Mouse (Mus musculus): ENCODE results near the gene Capn7. TPM values are rescaled to one million over a fixed set of nuclear protein-coding genes. Genes with fewer than 3 reads are reported as not detected.

The Capn7 gene
- total and polyA plus RNA-seq, 3 experiments, result 27.9 to 45.0 (median 33.3) TPM

DNA sequence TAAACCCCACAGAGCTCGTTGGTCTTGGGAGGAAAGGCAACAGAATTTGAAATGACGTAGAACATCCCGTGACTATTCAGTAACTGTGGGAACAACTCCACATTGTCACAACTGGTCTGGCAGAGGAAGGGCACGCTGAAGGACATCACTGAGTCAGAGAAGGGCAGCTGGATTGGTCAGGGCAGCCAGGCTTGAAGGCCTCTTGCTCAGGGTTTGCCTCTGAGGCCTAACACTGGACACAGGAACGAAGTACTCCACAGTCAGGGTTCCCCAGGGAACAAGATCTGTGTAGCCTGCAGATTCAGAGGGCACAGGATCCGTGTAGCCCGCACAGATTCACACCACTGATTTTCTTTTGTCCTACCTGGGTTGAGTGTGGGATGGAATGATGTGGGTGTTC lies 63.8 kb downstream of the Capn7 start:
- TF ChIP-seq MXI1 (IDR thresholded peaks at IDR 0.05; ENCODE audit: low read depth, low read length) (no peak), ZNF384 (IDR thresholded peaks at IDR 0.05; ENCODE audit: low read depth, low read length) (no peak), JUN (IDR thresholded peaks at IDR 0.05; ENCODE audit: insufficient read depth, low read depth, low read length) (no peak), CTCF (conservative IDR thresholded peaks at IDR 0.05 in 1 of 2, IDR thresholded peaks at IDR 0.05 in 1 of 2; ENCODE audit: low read depth in 2 of 2, low read length in 2 of 2) (no peak), MEF2A (IDR thresholded peaks at IDR 0.05; ENCODE audit: borderline replicate concordance, low read depth, low read length) (no peak), BHLHE40 (IDR thresholded peaks at IDR 0.05; ENCODE audit: low read depth, low read length) (no peak), ETS1 (conservative IDR thresholded peaks at IDR 0.05; ENCODE audit: low read depth, low read length) (no peak), RCOR1 (conservative IDR thresholded peaks at IDR 0.05; ENCODE audit: low read depth, low read length) (no peak), CHD2 (IDR thresholded peaks at IDR 0.05; ENCODE audit: low read length) (no peak), TBP (conservative IDR thresholded peaks at IDR 0.05; ENCODE audit: low read depth, low read length) (no peak), ZMIZ1 (IDR thresholded peaks at IDR 0.05; ENCODE audit: low read depth, low read length) (no peak), HCFC1 (IDR thresholded peaks at IDR 0.05; ENCODE audit: low read depth, low read length) (no peak), IRF4 (IDR thresholded peaks at IDR 0.05; ENCODE audit: low read depth, low read length) (no peak), MYC (IDR thresholded peaks at IDR 0.05; ENCODE audit: low read depth, low read length) (no peak), POLR2AphosphoS2 (IDR thresholded peaks at IDR 0.05; ENCODE audit: low read depth, low read length) (no peak), JUND (conservative IDR thresholded peaks at IDR 0.05; ENCODE audit: low read depth, low read length) (no peak), UBTF (IDR thresholded peaks at IDR 0.05; ENCODE audit: low read depth, low read length) (no peak), NELFE (IDR thresholded peaks at IDR 0.05; ENCODE audit: low read depth, low read length) (no peak), ZC3H11A (IDR thresholded peaks at IDR 0.05; ENCODE audit: low read depth, low read length) (no peak), NRF1 (IDR thresholded peaks at IDR 0.05; ENCODE audit: low read depth, low read length) (no peak)
- dilution Hi-C loops (cut with MboI; ENCODE audit: extremely low pct_ligation_motif_present, extremely low pct_unique_long_range_greater_than_20kb, low sequenced_read_pairs) (no loop called here), in situ Hi-C loops (cut with MboI; ENCODE audit: low pct_ligation_motif_present, low pct_unique_long_range_greater_than_20kb, low sequenced_read_pairs) (no loop called here)
- Histone ChIP-seq H3K27ac (ENCODE audit: insufficient read depth, low read depth) (no peak overlapping the region), H3K79me2 (replicated peaks; ENCODE audit: control insufficient read depth, extremely low read depth, insufficient read depth, poor library complexity, severe bottlenecking) (peaks cover 43% of the 10 kb centered on the region), H3K4me2 (ENCODE audit: insufficient read depth, low read depth, poor library complexity, severe bottlenecking) (no peak overlapping the region), H3K9me3 (replicated peaks; ENCODE audit: low read length) (peaks cover 13% of the 10 kb centered on the region), H3K36me3 (replicated peaks in 1 of 2; ENCODE audit: control insufficient read depth in 1 of 2, insufficient read depth in 1 of 2, low read length in 1 of 2) (peaks cover 43 to 98% of the 10 kb centered on the region in 2 experiments), H3K9ac (ENCODE audit: insufficient read depth, low read depth) (no peak overlapping the region), H3K4me1 (ENCODE audit: control insufficient read depth in 1 of 2, insufficient read depth in 2 of 2) (peaks cover 55 to 94% of the 10 kb centered on the region in 2 experiments), H3K4me3 (replicated peaks in 1 of 3; ENCODE audit: low read depth in 2 of 3, low read length in 2 of 3, poor library complexity in 1 of 3) (no peak overlapping the region), H3K27me3 (replicated peaks) (no peaks in the 10 kb centered on the region)
- DNase-seq (ENCODE audit: extremely low read depth), result no peak

DNA sequence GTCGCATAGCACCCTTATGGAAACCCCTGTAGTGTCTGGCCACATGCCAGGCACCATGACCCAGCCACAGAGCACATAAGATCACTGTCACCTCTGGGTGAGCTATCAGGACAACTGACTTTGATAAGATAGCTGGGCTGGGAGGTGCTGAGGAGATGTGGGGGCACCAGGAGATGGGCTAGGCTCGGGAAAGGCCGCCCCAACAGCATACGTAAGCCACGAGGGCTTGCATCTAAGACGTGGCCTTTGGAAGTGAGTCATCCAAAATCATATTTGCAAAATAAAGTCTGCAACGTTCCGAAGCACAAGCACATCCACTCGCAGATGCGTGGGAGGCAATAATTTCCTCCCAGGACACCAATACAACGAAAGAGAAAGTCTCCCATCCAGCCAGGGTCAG lies 64.5 kb downstream of the Capn7 start:
- in situ Hi-C loops (cut with MboI; ENCODE audit: low pct_ligation_motif_present, low pct_unique_long_range_greater_than_20kb, low sequenced_read_pairs), result no loop called here
- no peak for DNase-seq (ENCODE audit: extremely low read depth)
- peak overlapping the region; percentile 65; the same call in 1 of the 2 replicates for H3K27ac ChIP-seq (ENCODE audit: insufficient read depth, low read depth)

More for the DNA sequence above, 64.5 kb downstream of the Capn7 start:
- peaks cover 6% of the 10 kb centered on the region for H3K9me3 ChIP-seq (replicated peaks; ENCODE audit: low read length)
- no peak overlapping the region for H3K4me2 ChIP-seq (ENCODE audit: insufficient read depth, low read depth, poor library complexity, severe bottlenecking)
- peaks cover 44% of the 10 kb centered on the region for H3K79me2 ChIP-seq (replicated peaks; ENCODE audit: control insufficient read depth, extremely low read depth, insufficient read depth, poor library complexity, severe bottlenecking)
- H3K27me3 ChIP-seq (replicated peaks), result no peaks in the 10 kb centered on the region
- dilution Hi-C loops (cut with MboI; ENCODE audit: extremely low pct_ligation_motif_present, extremely low pct_unique_long_range_greater_than_20kb, low sequenced_read_pairs), result no loop called here
- peaks cover 58 to 98% of the 10 kb centered on the region in 2 experiments for H3K4me1 ChIP-seq (ENCODE audit: control insufficient read depth in 1 of 2, insufficient read depth in 2 of 2)
- H3K9ac ChIP-seq (ENCODE audit: insufficient read depth, low read depth), result no peak overlapping the region
- no peak for TF ChIP-seq E2F4 (IDR thresholded peaks at IDR 0.05; ENCODE audit: insufficient replicate concordance, low read depth, low read length)
- no peak for TF ChIP-seq JUND (conservative IDR thresholded peaks at IDR 0.05; ENCODE audit: low read depth, low read length)
- no peak for TF ChIP-seq SMC3 (IDR thresholded peaks at IDR 0.05; ENCODE audit: low read depth, low read length)
- no peak for TF ChIP-seq TCF12 (IDR thresholded peaks at IDR 0.05; ENCODE audit: low read depth, low read length)
- no peak for TF ChIP-seq MAFK (IDR thresholded peaks at IDR 0.05; ENCODE audit: insufficient replicate concordance, low read length)
- no peak for TF ChIP-seq IRF4 (IDR thresholded peaks at IDR 0.05; ENCODE audit: low read depth, low read length)
- TF ChIP-seq JUN (IDR thresholded peaks at IDR 0.05; ENCODE audit: insufficient read depth, low read depth, low read length), result no peak
- no peak for TF ChIP-seq ZKSCAN1 (IDR thresholded peaks at IDR 0.05; ENCODE audit: borderline replicate concordance, low read depth, low read length)
- TF ChIP-seq CHD1 (IDR thresholded peaks at IDR 0.05; ENCODE audit: low read depth, low read length), result no peak
- no peak for TF ChIP-seq BHLHE40 (IDR thresholded peaks at IDR 0.05; ENCODE audit: low read depth, low read length)
- TF ChIP-seq NRF1 (IDR thresholded peaks at IDR 0.05; ENCODE audit: low read depth, low read length), result no peak
- TF ChIP-seq ZC3H11A (IDR thresholded peaks at IDR 0.05; ENCODE audit: low read depth, low read length), result no peak
- no peak for TF ChIP-seq GABPA (IDR thresholded peaks at IDR 0.05; ENCODE audit: insufficient replicate concordance, low read depth, low read length)
- TF ChIP-seq NELFE (IDR thresholded peaks at IDR 0.05; ENCODE audit: low read depth, low read length), result no peak
- TF ChIP-seq ELF1 (IDR thresholded peaks at IDR 0.05; ENCODE audit: low read depth, low read length), result no peak
- no peak for TF ChIP-seq ETS1 (conservative IDR thresholded peaks at IDR 0.05; ENCODE audit: low read depth, low read length)
- TF ChIP-seq MEF2A (IDR thresholded peaks at IDR 0.05; ENCODE audit: borderline replicate concordance, low read depth, low read length), result no peak
- no peak overlapping the region for H3K4me3 ChIP-seq (replicated peaks in 1 of 3; ENCODE audit: low read depth in 2 of 3, low read length in 2 of 3, poor library complexity in 1 of 3)
- peaks cover 37 to 96% of the 10 kb centered on the region in 2 experiments for H3K36me3 ChIP-seq (replicated peaks in 1 of 2; ENCODE audit: control insufficient read depth in 1 of 2, insufficient read depth in 1 of 2, low read length in 1 of 2)
